Mouse (Mus musculus) ZHBTc4 (cell line): ENCODE data around the gene Gstm5.
"Not testable (repeated sequence)": the region's sequence is repeated elsewhere in the genome, so short reads cannot be mapped to it uniquely, and the experiment has no call there.

Experiments used
- DNase-seq: peaks from one replicate; pipeline ENCODE4 v3.0.0-alpha.2; 2011; ENCODE audit warnings: low read depth, low spot score

Gene Gstm5

GRCm38 (mm10) chr3:107873335-107874251 is 22.0 kb upstream of the Gstm5 start:
- no peak for DNase-seq

GRCm38 (mm10) chr3:107875231-107875630 is 20.4 kb upstream of the Gstm5 start:
- DNase-seq = no peak

GRCm38 (mm10) chr3:107877005-107877404 is 18.6 kb upstream of the Gstm5 start, which contains the start of gene Eps8l3:
Gene Eps8l3, plus strand, starts transcription at chr3:107877229.
- no peak for DNase-seq

GRCm38 (mm10) chr3:107877747-107878736 is 17.6 kb upstream of the Gstm5 start:
- DNase-seq = no peak

- no peak for DNase-seq
Measured at GRCm38 (mm10) chr3:107887674-107888495, 7.7 kb upstream of the Gstm5 start.

- not testable (repeated sequence) for DNase-seq
Measured at GRCm38 (mm10) chr3:107889236-107889635, 6.4 kb upstream of the Gstm5 start.

- DNase-seq = no peak
Measured at GRCm38 (mm10) chr3:107895194-107895719, 364 bp upstream of the Gstm5 start.

GRCm38 (mm10) chr3:107898691-107899090 is 3.1 kb downstream of the Gstm5 start:
- DNase-seq = no peak

- DNase-seq = no peak
Measured at GRCm38 (mm10) chr3:107900955-107901673, 5.5 kb downstream of the Gstm5 start.

GRCm38 (mm10) chr3:107905942-107906341 is 10.3 kb downstream of the Gstm5 start:
- DNase-seq = no peak

- DNase-seq = no peak
Measured at GRCm38 (mm10) chr3:107916674-107917073, 21.1 kb downstream of the Gstm5 start.

GRCm38 (mm10) chr3:107917097-107917496 is 21.5 kb downstream of the Gstm5 start:
- peak; percentile 61 for DNase-seq

- peak; percentile 78 for DNase-seq
Measured at GRCm38 (mm10) chr3:107917783-107918408, 22.3 kb downstream of the Gstm5 start.

GRCm38 (mm10) chr3:107920348-107920747 is 24.7 kb downstream of the Gstm5 start:
- no peak for DNase-seq

- DNase-seq = no peak
Measured at GRCm38 (mm10) chr3:107925335-107925734, 29.7 kb downstream of the Gstm5 start.

GRCm38 (mm10) chr3:107927841-107928240 is 32.2 kb downstream of the Gstm5 start:
- no peak for DNase-seq

GRCm38 (mm10) chr3:107928691-107929090 is 33.1 kb downstream of the Gstm5 start:
- DNase-seq = no peak

GRCm38 (mm10) chr3:107929243-107929642 is 33.6 kb downstream of the Gstm5 start:
- no peak for DNase-seq

GRCm38 (mm10) chr3:107929731-107930130 is 34.1 kb downstream of the Gstm5 start:
- DNase-seq = no peak

- no peak for DNase-seq
Measured at GRCm38 (mm10) chr3:107931134-107931533, 35.5 kb downstream of the Gstm5 start.
